Mouse (Mus musculus): ENCODE measurements around the gene Dnajc15.

Dnajc15 gene

GRCm38 (mm10) chr14:77796506-77796905 lies 78.4 kb downstream of the Dnajc15 start:
- no peak for DNase-seq (ENCODE audit: low read depth, low spot score)

GRCm38 (mm10) chr14:77795240-77795639 lies 79.7 kb downstream of the Dnajc15 start:
- DNase-seq (ENCODE audit: low read depth, low spot score): no peak

GRCm38 (mm10) chr14:77794285-77794949 lies 80.5 kb downstream of the Dnajc15 start:
- DNase-seq (ENCODE audit: low read depth, low spot score): no peak

GRCm38 (mm10) chr14:77792998-77793397 lies 81.9 kb downstream of the Dnajc15 start:
- DNase-seq (ENCODE audit: low read depth, low spot score): no peak

GRCm38 (mm10) chr14:77783217-77783616 lies 91.7 kb downstream of the Dnajc15 start:
- DNase-seq (ENCODE audit: low read depth, low spot score): no peak

- no peak for DNase-seq (ENCODE audit: low read depth, low spot score)
Measured at GRCm38 (mm10) chr14:77777365-77777764, 97.6 kb downstream of the Dnajc15 start.

- DNase-seq (ENCODE audit: low read depth, low spot score): no peak
Measured at GRCm38 (mm10) chr14:77776005-77776531, 98.9 kb downstream of the Dnajc15 start.

GRCm38 (mm10) chr14:77773331-77773730 lies 101.6 kb downstream of the Dnajc15 start:
- DNase-seq (ENCODE audit: low read depth, low spot score): no peak

GRCm38 (mm10) chr14:77771626-77772025 lies 103.3 kb downstream of the Dnajc15 start:
- DNase-seq (ENCODE audit: low read depth, low spot score): no peak

Data from retina, postnatal 7 days (tissue).